Mouse (Mus musculus) heart, embryonic 12.5 days (tissue): ENCODE results near the gene Slc2a13. TPM values are rescaled to one million over a fixed set of nuclear protein-coding genes. Genes with fewer than 3 reads are reported as not detected.

Source experiments
- ATAC-seq: fragments of 200-750 bp; cut with Nextera tagmentation; 2 replicates; pipeline ENCODE4 v1.8.0; 2017; ENCODE audit warnings: moderate TSS enrichment, moderate library complexity; ENCODE audit not compliant: insufficient number of reproducible peaks, low FRiP score
- H3K27ac ChIP-seq: fragments of 300-500 bp; sonication (generic); 2 replicates; pipeline ENCODE4 v1.5.1; 2016; ENCODE audit warnings: mild to moderate bottlenecking, moderate library complexity; ENCODE audit not compliant: poor library complexity, severe bottlenecking
- H3K27me3 ChIP-seq: fragments of 300-500 bp; sonication (generic); replicated peaks from 2 replicates; pipeline ENCODE4 v1.6.1; 2016; ENCODE audit warnings: mild to moderate bottlenecking, moderate library complexity
- H3K36me3 ChIP-seq: fragments of 300-500 bp; sonication (generic); 2 replicates; pipeline ENCODE4 v1.6.1; 2016; ENCODE audit warnings: mild to moderate bottlenecking, moderate library complexity
- H3K4me1 ChIP-seq: fragments of 300-500 bp; sonication (generic); replicated peaks from 2 replicates; pipeline ENCODE4 v1.6.1; 2016; ENCODE audit warnings: mild to moderate bottlenecking
- H3K4me2 ChIP-seq: fragments of 300-500 bp; sonication (generic); 2 replicates; pipeline ENCODE4 v1.6.1; 2016; ENCODE audit warnings: mild to moderate bottlenecking, moderate library complexity
- H3K4me3 ChIP-seq: fragments of 300-500 bp; sonication (generic); 2 replicates; pipeline ENCODE4 v1.5.1; 2016; ENCODE audit warnings: mild to moderate bottlenecking
- H3K9ac ChIP-seq: fragments of 300-500 bp; sonication (generic); 2 replicates; pipeline ENCODE4 v1.6.1; 2016; ENCODE audit warnings: mild to moderate bottlenecking, moderate library complexity
- H3K9me3 ChIP-seq: fragments of 300-500 bp; sonication (generic); replicated peaks from 2 replicates; pipeline ENCODE4 v1.6.1; 2016; ENCODE audit warnings: mild to moderate bottlenecking, moderate library complexity
- WGBS: fragments of 180-500 bp; shearing (Covaris S2); methylation state at CpG from one replicate; pipeline ENCODE4 v1.1.7; 2016; 5-methylcytosine and 5-hydroxymethylcytosine counted together
- polyA plus RNA-seq: library from polyadenylated mRNA; unstranded; fragments of >200 nt; fragmentation: Nextera tagmentation; extraction: Ambion mirVana; gene quantifications from 2 replicates; pipeline ENCODE4 v1.2.1, GENCODE M21; 2016

The Slc2a13 gene
- polyA plus RNA-seq, 1 experiment from 2014 or later, result 2.2 TPM

DNA sequence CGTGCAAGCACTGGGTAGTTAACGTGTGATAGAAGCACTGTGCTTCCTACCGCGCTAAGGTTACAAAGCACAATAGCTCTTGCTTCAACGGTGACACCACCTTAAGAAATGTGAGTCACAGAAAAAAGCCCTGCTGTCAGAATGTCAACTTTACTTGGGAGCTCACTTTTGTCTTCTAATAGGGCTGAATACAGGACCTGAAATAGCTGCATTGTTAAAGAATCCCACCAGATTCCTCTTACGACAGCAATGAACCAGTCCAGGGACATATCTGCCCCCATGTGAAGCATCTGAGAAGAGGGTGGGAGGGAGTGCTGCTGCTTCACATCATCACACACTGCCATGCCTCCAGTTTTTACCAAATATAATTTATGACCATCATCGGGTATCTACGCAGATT lies 129.6 kb downstream of the Slc2a13 start:
- WGBS, result 88% methylated on average over 8 of the region's 8 CpGs
- Histone ChIP-seq H3K27ac (no peak overlapping the region), H3K36me3 (no peaks in the 10 kb centered on the region), H3K4me2 (no peak overlapping the region), H3K4me3 (no peak overlapping the region), H3K9ac (no peak overlapping the region), H3K9me3 (no peaks in the 10 kb centered on the region), H3K4me1 (peaks cover 7% of the 10 kb centered on the region), H3K27me3 (no peaks in the 10 kb centered on the region)
- no peak for ATAC-seq

DNA sequence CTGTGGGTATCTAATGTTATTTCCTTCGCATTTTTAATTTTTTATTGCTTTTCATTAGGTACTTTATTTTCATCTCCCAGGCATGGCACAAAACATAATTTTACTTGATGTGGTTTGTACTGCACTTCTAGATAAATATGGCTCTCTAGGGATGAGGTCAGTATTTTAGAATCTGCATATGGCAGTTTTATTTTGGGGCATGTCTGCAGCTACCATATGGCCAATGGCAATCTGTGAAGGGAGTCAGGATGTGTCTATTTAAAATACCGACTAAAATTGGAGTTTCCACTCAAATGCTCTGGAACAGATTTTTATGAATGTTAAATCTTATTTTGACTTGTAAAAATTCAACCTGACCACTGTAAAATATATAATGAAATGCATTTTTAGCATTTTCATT lies 133.2 kb downstream of the Slc2a13 start:
- Histone ChIP-seq H3K4me2 (no peak overlapping the region), H3K9ac (no peak overlapping the region), H3K27me3 (no peaks in the 10 kb centered on the region), H3K4me1 (peaks cover 7% of the 10 kb centered on the region), H3K4me3 (no peak overlapping the region), H3K27ac (no peak overlapping the region), H3K36me3 (no peaks in the 10 kb centered on the region), H3K9me3 (no peaks in the 10 kb centered on the region)
- ATAC-seq, result no peak
- 79% methylated on average over 2 of the region's 2 CpGs for WGBS

DNA sequence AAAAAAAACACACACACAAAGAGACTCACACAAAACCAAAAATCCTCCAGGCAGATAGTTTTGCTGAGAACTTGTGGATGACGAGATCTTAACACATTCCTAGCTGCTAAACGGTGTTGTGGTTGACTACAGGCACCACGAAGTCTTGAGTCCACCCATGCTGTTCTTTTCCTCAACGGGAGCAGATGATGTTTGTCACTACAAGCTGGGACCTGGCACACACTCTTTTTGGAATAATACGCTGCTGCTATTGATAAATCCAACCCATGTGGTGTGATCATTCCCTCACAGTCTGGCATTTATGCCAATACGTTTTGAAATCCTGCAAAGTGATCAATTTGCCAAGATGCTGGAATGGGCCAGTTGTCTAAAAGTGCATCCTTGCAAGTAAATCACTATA lies 147.6 kb downstream of the Slc2a13 start:
- Histone ChIP-seq H3K9ac (no peak overlapping the region), H3K4me2 (no peak overlapping the region), H3K4me3 (no peak overlapping the region), H3K4me1 (no peaks in the 10 kb centered on the region), H3K27ac (no peak overlapping the region), H3K27me3 (no peaks in the 10 kb centered on the region), H3K9me3 (peaks cover 5% of the 10 kb centered on the region; the same call in 1 of the 2 replicates), H3K36me3 (no peaks in the 10 kb centered on the region)
- no peak for ATAC-seq
- WGBS, result 77% methylated on average over 6 of the region's 6 CpGs

DNA sequence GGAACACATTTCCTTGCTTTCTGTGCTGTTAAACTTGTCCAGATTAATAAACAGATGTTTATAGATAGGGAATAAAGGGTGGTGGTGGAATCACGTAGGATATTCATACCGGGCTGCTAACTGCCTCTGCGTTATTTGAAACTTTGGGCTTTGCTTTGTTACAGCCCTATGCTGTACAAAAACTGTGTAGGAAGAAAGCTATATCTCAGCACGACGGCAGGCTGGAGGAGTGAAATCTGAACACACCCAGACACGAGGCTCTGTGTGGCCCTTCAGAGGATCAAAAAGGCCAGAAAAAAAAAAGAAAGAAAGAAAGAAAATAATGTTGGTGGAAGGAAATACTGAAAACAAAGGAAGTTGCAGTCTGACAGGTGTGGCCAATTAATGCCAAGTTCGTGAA lies 166.1 kb downstream of the Slc2a13 start:
- no peak for ATAC-seq
- Histone ChIP-seq H3K4me1 (no peaks in the 10 kb centered on the region), H3K27ac (no peak overlapping the region), H3K36me3 (no peaks in the 10 kb centered on the region), H3K9me3 (no peaks in the 10 kb centered on the region), H3K9ac (no peak overlapping the region), H3K27me3 (no peaks in the 10 kb centered on the region), H3K4me2 (no peak overlapping the region), H3K4me3 (no peak overlapping the region)
- WGBS, result 69% methylated on average over 7 of the region's 7 CpGs

DNA sequence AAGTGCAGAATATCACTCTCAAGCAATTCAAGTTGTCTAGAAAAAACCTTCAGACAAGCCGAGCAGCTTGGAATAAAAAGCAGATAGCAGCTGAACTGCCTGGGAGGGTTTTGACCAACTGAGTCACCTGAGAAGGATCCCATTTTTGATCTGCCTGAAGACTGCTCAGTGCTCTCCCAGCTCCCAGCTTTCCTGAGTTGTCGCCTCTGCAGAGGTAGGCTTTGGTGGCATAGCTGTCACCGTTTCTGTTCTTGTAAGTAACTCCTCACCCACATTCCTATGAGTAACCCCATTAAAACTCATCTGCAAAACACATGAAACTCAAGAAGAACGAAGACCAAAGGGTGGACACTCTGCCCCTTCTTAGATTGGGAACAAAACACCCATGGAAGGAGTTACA lies 177.9 kb downstream of the Slc2a13 start:
- H3K27ac ChIP-seq, result no peak overlapping the region
- no peak overlapping the region for H3K9ac ChIP-seq
- no peaks in the 10 kb centered on the region for H3K36me3 ChIP-seq
- no peaks in the 10 kb centered on the region for H3K9me3 ChIP-seq
- 78% methylated on average over 4 of the region's 4 CpGs for WGBS
- H3K4me2 ChIP-seq, result no peak overlapping the region
- H3K4me3 ChIP-seq, result no peak overlapping the region
- H3K27me3 ChIP-seq, result no peaks in the 10 kb centered on the region
- ATAC-seq, result no peak
- no peaks in the 10 kb centered on the region for H3K4me1 ChIP-seq

DNA sequence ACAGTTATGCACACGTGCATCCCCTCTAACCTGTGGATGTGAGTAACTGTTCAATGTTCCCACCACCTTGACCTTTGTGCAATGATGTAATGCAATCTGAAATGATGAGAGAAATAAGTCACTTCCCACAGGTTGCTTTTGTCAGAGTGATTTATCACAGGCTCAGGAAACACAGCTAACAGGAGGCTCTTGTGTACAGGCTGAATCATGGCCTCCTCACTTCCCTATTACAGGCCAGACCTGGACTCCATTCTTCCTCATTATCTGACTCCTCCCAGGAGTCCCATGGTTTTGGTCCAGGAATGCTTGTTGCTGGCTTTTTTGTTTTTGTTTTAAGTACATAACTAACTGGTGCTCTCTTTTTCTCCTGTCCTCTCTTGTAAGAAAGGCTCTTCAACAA lies 189.4 kb downstream of the Slc2a13 start:
- 62% methylated on average over 1 of the region's 1 CpGs for WGBS
- Histone ChIP-seq H3K27me3 (no peaks in the 10 kb centered on the region), H3K4me2 (no peak overlapping the region), H3K9me3 (no peaks in the 10 kb centered on the region), H3K27ac (no peak overlapping the region), H3K4me1 (no peaks in the 10 kb centered on the region), H3K9ac (no peak overlapping the region), H3K36me3 (no peaks in the 10 kb centered on the region), H3K4me3 (no peak overlapping the region)
- ATAC-seq, result no peak

DNA sequence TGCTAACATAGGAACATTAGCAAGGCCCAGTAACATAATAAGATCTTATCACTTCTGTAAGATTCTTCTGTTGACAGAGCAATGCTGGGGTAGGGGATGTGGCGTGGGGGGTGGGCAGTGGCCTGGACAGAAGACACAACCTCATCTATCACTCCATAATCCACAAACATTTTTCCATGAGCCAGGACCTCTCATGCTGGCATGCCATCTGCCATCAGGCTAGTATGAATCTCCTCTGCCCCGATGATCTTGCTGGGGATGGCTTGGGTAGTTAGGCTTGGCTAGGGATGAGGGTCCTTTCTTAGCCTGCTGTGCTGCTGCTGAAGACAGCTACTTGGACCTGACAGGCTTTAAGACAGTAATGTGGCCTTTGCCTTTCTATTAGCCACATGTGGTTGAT lies 190.5 kb downstream of the Slc2a13 start:
- Histone ChIP-seq H3K36me3 (no peaks in the 10 kb centered on the region), H3K27me3 (no peaks in the 10 kb centered on the region), H3K27ac (no peak overlapping the region), H3K9ac (no peak overlapping the region), H3K4me1 (no peaks in the 10 kb centered on the region), H3K4me3 (no peak overlapping the region), H3K9me3 (no peaks in the 10 kb centered on the region), H3K4me2 (no peak overlapping the region)
- 75% methylated on average over 2 of the region's 2 CpGs for WGBS
- no peak for ATAC-seq

DNA sequence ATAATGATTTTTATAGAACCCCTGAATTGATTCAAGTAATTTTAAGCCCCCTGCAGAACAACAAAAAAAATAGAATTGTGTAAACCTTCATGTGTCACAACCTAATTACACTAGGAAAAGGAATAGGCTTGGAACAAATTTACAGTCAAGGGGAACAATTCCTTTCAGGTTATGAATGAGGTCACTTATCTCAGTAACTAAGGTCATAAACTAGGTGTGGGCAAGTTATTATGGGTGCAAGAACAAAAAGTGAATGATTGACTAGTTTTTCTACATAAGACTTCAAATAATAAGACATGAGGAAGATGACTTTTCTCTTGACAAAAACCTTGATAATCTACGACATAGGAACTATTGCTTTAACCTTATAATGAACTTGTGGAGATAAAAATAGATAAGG lies 191.2 kb downstream of the Slc2a13 start:
- H3K27ac ChIP-seq, result no peak overlapping the region
- H3K27me3 ChIP-seq, result no peaks in the 10 kb centered on the region
- H3K9ac ChIP-seq, result no peak overlapping the region
- WGBS, result 65% methylated on average over 1 of the region's 1 CpGs
- no peaks in the 10 kb centered on the region for H3K4me1 ChIP-seq
- ATAC-seq, result no peak
- no peak overlapping the region for H3K4me2 ChIP-seq
- no peaks in the 10 kb centered on the region for H3K9me3 ChIP-seq
- H3K4me3 ChIP-seq, result no peak overlapping the region
- H3K36me3 ChIP-seq, result no peaks in the 10 kb centered on the region

DNA sequence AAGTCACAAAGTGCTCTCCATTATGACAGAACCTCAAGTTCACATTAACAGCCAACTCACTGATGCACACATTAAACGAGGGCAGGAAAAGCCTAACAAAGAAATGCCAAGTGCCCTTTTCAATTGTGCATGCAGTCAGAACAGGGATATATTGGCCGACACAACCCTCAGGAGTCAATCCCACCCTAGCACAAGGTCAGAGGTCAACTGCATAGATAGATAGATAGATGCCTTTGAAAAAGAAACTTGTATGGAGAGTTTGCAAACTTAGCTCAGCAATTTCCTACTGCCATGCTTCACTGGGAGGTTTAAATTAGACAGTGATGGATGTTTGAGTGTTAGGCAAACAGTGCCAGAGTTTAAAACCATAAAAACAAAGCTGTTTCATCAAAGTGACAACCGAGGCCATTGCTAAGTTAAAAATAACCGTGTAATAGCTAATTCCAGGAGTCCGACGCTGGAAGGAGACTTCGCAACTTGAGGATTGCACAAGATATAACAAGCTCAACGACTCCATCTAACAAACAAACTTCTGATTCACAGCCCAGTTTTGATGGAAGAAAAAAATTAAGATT lies 194.2 kb downstream of the Slc2a13 start:
- Histone ChIP-seq H3K4me3 (no peak overlapping the region), H3K9ac (no peak overlapping the region), H3K9me3 (no peaks in the 10 kb centered on the region), H3K27ac (no peak overlapping the region), H3K4me1 (no peaks in the 10 kb centered on the region), H3K27me3 (no peaks in the 10 kb centered on the region), H3K36me3 (no peaks in the 10 kb centered on the region), H3K4me2 (no peak overlapping the region)
- ATAC-seq, result no peak
- WGBS, result 52% methylated on average over 8 of the region's 8 CpGs

DNA sequence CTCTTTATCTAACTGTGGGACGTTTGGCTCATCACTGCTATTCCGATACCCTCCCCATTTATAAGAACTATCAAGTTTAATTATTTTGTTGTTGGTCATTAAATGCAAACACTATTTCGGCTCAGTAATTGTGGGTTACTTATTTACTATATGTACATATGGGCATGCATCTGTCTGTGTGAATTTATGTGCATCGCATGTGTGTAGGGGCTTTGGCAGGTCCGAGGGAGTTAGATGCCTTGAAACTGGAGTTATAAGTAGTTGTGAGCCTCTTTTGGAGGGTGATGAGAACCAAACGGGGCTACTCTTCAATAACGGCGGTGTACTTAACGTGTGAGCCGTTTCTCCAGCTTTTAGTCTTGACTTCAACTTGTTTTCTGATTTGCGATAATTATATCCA lies 195.5 kb downstream of the Slc2a13 start:
- no peak overlapping the region for H3K9ac ChIP-seq
- WGBS, result 86% methylated on average over 11 of the region's 11 CpGs

DNA sequence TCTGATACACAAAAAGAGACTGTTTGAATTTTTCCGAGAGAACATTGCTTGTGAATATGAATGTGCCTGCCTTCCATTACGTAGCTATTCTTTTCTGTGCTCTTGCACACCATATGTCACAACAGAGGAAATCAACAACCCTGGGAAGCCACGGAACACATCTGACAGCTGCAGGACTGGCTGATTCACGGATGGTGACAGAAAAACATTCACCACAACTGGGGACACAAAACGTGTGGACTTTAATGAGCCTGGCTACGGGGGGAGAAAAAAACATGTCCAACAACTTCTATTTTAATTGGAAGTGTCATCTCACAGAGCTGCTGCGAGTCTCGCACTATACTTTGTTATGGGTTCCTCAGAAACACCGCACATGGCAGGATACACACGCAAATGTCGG lies 196.0 kb downstream of the Slc2a13 start:
- H3K4me1 ChIP-seq, result no peaks in the 10 kb centered on the region
- H3K9me3 ChIP-seq, result no peaks in the 10 kb centered on the region
- no peak overlapping the region for H3K4me3 ChIP-seq
- H3K27ac ChIP-seq, result no peak overlapping the region
- H3K36me3 ChIP-seq, result no peaks in the 10 kb centered on the region
- no peaks in the 10 kb centered on the region for H3K27me3 ChIP-seq
- H3K9ac ChIP-seq, result no peak overlapping the region
- 68% methylated on average over 11 of the region's 11 CpGs for WGBS
- H3K4me2 ChIP-seq, result no peak overlapping the region
- ATAC-seq, result no peak

More for the DNA sequence above, 195.5 kb downstream of the Slc2a13 start:
- H3K4me3 ChIP-seq, result no peak overlapping the region
- ATAC-seq, result no peak
- no peaks in the 10 kb centered on the region for H3K27me3 ChIP-seq
- H3K27ac ChIP-seq, result no peak overlapping the region
- no peak overlapping the region for H3K4me2 ChIP-seq
- no peaks in the 10 kb centered on the region for H3K9me3 ChIP-seq
- no peaks in the 10 kb centered on the region for H3K4me1 ChIP-seq
- no peaks in the 10 kb centered on the region for H3K36me3 ChIP-seq

DNA sequence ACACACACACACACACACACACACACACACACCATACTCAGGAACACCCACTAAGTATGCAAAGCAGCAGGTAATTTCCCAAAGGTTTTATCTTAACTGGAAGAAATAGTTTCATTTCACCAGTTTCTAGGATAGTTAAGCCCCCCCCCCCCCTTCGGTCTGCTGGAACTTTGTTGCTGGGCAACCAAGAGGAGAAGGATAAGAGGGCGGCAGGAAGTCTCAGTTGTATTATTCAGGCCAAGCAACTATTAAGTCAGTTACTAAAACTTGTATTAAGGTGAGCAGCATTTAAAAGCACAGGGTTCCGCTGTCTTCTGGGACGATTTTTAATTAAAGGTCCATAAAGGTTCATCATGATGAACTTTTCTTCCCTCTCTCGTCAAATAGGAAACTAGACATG lies 198.6 kb downstream of the Slc2a13 start:
- Histone ChIP-seq H3K4me1 (peaks cover 5% of the 10 kb centered on the region; the same call in 1 of the 2 replicates), H3K4me2 (no peak overlapping the region), H3K9ac (no peak overlapping the region), H3K36me3 (no peaks in the 10 kb centered on the region), H3K27me3 (no peaks in the 10 kb centered on the region), H3K27ac (no peak overlapping the region), H3K4me3 (no peak overlapping the region), H3K9me3 (no peaks in the 10 kb centered on the region)
- no peak for ATAC-seq
- WGBS, result 58% methylated on average over 5 of the region's 5 CpGs
